Mouse (Mus musculus): ENCODE results near the gene Txn1. TPM values are rescaled to one million over a fixed set of nuclear protein-coding genes. Genes with fewer than 3 reads are reported as not detected.
A peak's percentile ranks its signal among the peaks of the same experiment; 100 is the strongest.

Txn1 gene
- polyA plus RNA-seq, 1 experiment from 2014 or later = 702 TPM

DNA sequence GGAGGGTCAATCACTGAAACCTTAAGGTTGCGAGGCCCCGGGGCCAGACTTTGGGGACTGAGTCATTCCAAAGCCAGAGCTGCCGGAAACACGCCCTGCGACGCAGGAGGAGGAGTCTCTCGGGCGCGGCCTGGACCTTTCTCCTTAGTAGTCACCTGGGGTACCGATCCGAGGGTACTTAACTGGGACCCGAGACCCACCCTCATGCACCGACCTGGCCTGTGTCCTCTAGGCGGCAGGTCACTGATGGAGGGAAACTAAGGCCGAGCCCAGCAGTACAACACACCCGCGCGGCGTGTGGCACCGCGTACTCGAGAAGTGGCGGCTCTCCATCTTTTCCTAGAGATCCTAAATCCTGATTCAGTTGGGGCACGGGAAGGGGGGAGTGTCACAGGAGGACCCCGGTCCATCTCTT lies 660 bp downstream of the Txn1 start:
- peak overlapping the region; percentile 97 for H3K27ac ChIP-seq (ENCODE audit: low read depth, low read length)
- H3K4me2 ChIP-seq (replicated peaks; ENCODE audit: low read depth) = peak overlapping the region; percentile 80
- peaks cover 28% of the 10 kb centered on the region for H3K4me1 ChIP-seq (replicated peaks; ENCODE audit: control insufficient read depth, insufficient read depth, low read length)
- H3K36me3 ChIP-seq (ENCODE audit: control insufficient read depth, insufficient read depth) = peaks cover 15% of the 10 kb centered on the region
- peak overlapping the region; percentile 94 for H3K4me3 ChIP-seq (ENCODE audit: low read depth, low read length)
- no peaks in the 10 kb centered on the region for H3K9me3 ChIP-seq (ENCODE audit: control insufficient read depth)
- peak; percentile 37 for TF ChIP-seq CTCF (IDR thresholded peaks at IDR 0.05; ENCODE audit: low read depth)
- peak overlapping the region; percentile 71 for H3K9ac ChIP-seq (ENCODE audit: low read depth, low read length)
- 0% methylated on average over 25 of the region's 25 CpGs for WGBS
- no peaks in the 10 kb centered on the region for H3K27me3 ChIP-seq (replicated peaks; ENCODE audit: control insufficient read depth, insufficient read depth, low read length)
- peak; percentile 2; the same call in 1 of the 2 replicates for ATAC-seq

DNA sequence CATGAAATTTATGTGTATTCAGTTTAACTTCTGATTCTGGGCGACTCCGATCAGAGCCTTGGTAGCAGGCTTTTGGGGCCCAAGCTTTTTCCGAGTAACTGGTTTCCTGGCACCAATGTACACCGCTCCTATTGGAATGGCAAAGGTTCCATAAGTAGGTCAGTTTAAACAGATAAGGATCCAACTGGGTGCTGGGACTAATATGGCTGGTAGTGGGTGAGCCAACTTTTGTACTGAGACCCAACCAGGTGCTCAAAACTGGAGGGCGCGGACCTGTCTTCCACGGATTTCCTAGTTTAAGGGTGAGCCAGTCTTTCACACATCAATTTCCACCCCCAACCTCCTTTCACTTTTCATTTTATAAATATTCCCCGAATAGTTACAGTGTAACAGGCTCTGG lies 1.2 kb downstream of the Txn1 start:
- Histone ChIP-seq H3K9me3 (ENCODE audit: control insufficient read depth) (no peaks in the 10 kb centered on the region), H3K4me3 (ENCODE audit: low read depth, low read length) (peak overlapping the region; percentile 94), H3K36me3 (ENCODE audit: control insufficient read depth, insufficient read depth) (peaks cover 21% of the 10 kb centered on the region), H3K27ac (ENCODE audit: low read depth, low read length) (peak overlapping the region; percentile 97), H3K9ac (ENCODE audit: low read depth, low read length) (peak overlapping the region; percentile 71), H3K27me3 (replicated peaks; ENCODE audit: control insufficient read depth, insufficient read depth, low read length) (no peaks in the 10 kb centered on the region), H3K4me2 (replicated peaks; ENCODE audit: low read depth) (peak overlapping the region; percentile 80), H3K4me1 (replicated peaks; ENCODE audit: control insufficient read depth, insufficient read depth, low read length) (peaks cover 28% of the 10 kb centered on the region)
- TF ChIP-seq CTCF (IDR thresholded peaks at IDR 0.05; ENCODE audit: low read depth) = no peak
- 39% methylated on average over 8 of the region's 8 CpGs for WGBS
- no peak for ATAC-seq

DNA sequence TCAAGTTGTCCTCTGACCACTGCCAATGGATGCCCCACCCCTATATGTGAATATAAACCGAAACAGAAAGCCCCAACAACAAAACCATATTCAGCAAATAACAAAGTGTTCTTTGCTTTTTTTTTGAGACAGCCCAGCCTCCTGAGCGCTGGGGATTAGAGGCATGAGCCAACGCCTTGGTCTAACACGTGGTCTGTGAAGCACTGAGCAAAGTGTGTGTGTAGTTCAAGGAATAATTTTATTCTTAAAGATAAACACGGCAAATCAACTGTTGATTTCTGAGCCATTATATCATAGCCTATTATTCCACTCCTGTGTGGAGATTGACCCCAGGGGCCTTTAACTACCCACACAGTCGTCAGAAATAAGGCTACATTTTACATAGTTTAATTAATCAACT lies 1.6 kb downstream of the Txn1 start:
- H3K4me2 ChIP-seq (replicated peaks; ENCODE audit: low read depth) = peak overlapping the region; percentile 80
- H3K9me3 ChIP-seq (ENCODE audit: control insufficient read depth) = no peaks in the 10 kb centered on the region
- H3K4me1 ChIP-seq (replicated peaks; ENCODE audit: control insufficient read depth, insufficient read depth, low read length) = peaks cover 28% of the 10 kb centered on the region
- peak overlapping the region; percentile 94 for H3K4me3 ChIP-seq (ENCODE audit: low read depth, low read length)
- no peaks in the 10 kb centered on the region for H3K27me3 ChIP-seq (replicated peaks; ENCODE audit: control insufficient read depth, insufficient read depth, low read length)
- no peak for ATAC-seq
- peak overlapping the region; percentile 71; the same call in 1 of the 2 replicates for H3K9ac ChIP-seq (ENCODE audit: low read depth, low read length)
- peaks cover 25% of the 10 kb centered on the region for H3K36me3 ChIP-seq (ENCODE audit: control insufficient read depth, insufficient read depth)
- 37% methylated on average over 6 of the region's 6 CpGs for WGBS
- H3K27ac ChIP-seq (ENCODE audit: low read depth, low read length) = peak overlapping the region; percentile 97
- no peak for TF ChIP-seq CTCF (IDR thresholded peaks at IDR 0.05; ENCODE audit: low read depth)

DNA sequence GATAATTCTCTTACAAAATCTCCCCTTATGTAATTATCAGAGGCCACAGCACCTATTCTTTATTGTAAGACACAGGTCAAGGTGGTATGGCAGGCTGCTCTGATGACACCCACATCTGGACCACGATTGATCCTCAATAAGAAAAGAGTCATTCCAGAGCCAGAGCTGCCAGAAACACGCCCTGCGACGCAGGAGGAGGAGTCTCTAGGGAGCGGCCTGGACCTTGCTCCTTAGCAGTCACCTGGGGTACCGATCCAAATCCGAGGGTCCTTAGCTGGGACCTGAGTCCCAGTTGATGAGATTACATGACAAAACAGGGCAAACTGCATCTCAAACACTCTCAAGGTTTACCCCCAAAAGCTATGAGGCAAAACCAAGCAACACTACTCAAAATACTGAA lies 2.4 kb downstream of the Txn1 start:
- H3K4me2 ChIP-seq (replicated peaks; ENCODE audit: low read depth) = peak overlapping the region; percentile 80
- no peaks in the 10 kb centered on the region for H3K9me3 ChIP-seq (ENCODE audit: control insufficient read depth)
- no peaks in the 10 kb centered on the region for H3K27me3 ChIP-seq (replicated peaks; ENCODE audit: control insufficient read depth, insufficient read depth, low read length)
- 39% methylated on average over 7 of the region's 7 CpGs for WGBS
- peaks cover 30% of the 10 kb centered on the region for H3K36me3 ChIP-seq (ENCODE audit: control insufficient read depth, insufficient read depth)
- ATAC-seq = no peak
- H3K4me1 ChIP-seq (replicated peaks; ENCODE audit: control insufficient read depth, insufficient read depth, low read length) = peaks cover 28% of the 10 kb centered on the region
- peak overlapping the region; percentile 97 for H3K27ac ChIP-seq (ENCODE audit: low read depth, low read length)
- no peak overlapping the region for H3K9ac ChIP-seq (ENCODE audit: low read depth, low read length)
- no peak for TF ChIP-seq CTCF (IDR thresholded peaks at IDR 0.05; ENCODE audit: low read depth)
- H3K4me3 ChIP-seq (ENCODE audit: low read depth, low read length) = peak overlapping the region; percentile 94

DNA sequence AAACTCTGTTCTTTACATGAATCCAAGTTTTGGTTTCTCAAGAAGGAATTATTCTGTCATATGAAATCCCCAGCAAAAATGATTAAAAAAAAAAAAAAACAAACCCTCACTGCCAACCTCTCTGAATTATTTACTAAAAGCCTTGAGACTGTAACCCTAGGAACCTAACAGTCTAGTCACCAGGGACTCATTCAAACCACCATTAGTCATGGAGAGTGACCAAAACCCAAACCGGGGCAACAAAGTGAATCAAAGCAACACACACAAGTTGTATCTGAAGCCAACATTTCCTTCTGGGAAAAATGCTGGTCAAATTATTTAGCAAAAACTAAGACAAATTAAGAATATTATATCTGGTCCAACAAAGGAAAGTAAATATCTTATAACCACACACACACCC lies 3.3 kb downstream of the Txn1 start:
- Histone ChIP-seq H3K36me3 (ENCODE audit: control insufficient read depth, insufficient read depth) (peaks cover 33% of the 10 kb centered on the region), H3K4me2 (replicated peaks; ENCODE audit: low read depth) (peak overlapping the region; percentile 39; the same call in 1 of the 2 replicates), H3K4me1 (replicated peaks; ENCODE audit: control insufficient read depth, insufficient read depth, low read length) (peaks cover 26% of the 10 kb centered on the region), H3K27ac (ENCODE audit: low read depth, low read length) (no peak overlapping the region), H3K27me3 (replicated peaks; ENCODE audit: control insufficient read depth, insufficient read depth, low read length) (no peaks in the 10 kb centered on the region), H3K9me3 (ENCODE audit: control insufficient read depth) (no peaks in the 10 kb centered on the region), H3K9ac (ENCODE audit: low read depth, low read length) (no peak overlapping the region), H3K4me3 (ENCODE audit: low read depth, low read length) (no peak overlapping the region)
- no peak for ATAC-seq
- WGBS = 81% methylated on average over 1 of the region's 1 CpGs
- no peak for TF ChIP-seq CTCF (IDR thresholded peaks at IDR 0.05; ENCODE audit: low read depth)

DNA sequence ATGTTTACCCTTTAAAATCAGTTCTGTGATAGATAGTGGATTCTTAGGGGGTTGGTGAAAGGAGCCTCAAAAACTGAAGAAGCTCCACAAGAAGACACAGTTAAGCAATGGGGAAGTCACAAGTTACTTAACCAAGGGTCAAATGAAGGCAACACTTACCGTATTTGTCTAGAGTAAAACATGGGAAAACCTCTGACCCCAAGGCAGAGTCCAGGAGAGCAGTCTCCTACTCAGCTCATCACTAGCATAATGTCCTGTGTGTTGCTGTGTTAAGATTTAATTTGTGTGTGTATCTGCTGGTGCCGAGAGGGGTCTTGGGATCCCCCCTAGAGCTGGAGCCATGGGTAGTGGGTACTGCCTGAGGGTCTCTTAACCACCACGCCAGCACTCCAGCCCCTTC lies 3.8 kb downstream of the Txn1 start:
- no peaks in the 10 kb centered on the region for H3K27me3 ChIP-seq (replicated peaks; ENCODE audit: control insufficient read depth, insufficient read depth, low read length)
- H3K4me2 ChIP-seq (replicated peaks; ENCODE audit: low read depth) = peak overlapping the region; percentile 39
- peak overlapping the region; percentile 46 for H3K27ac ChIP-seq (ENCODE audit: low read depth, low read length)
- 66% methylated on average over 3 of the region's 3 CpGs for WGBS
- H3K4me1 ChIP-seq (replicated peaks; ENCODE audit: control insufficient read depth, insufficient read depth, low read length) = peaks cover 27% of the 10 kb centered on the region
- no peaks in the 10 kb centered on the region for H3K9me3 ChIP-seq (ENCODE audit: control insufficient read depth)
- no peak for ATAC-seq
- peaks cover 33% of the 10 kb centered on the region for H3K36me3 ChIP-seq (ENCODE audit: control insufficient read depth, insufficient read depth)
- TF ChIP-seq CTCF (IDR thresholded peaks at IDR 0.05; ENCODE audit: low read depth) = no peak
- no peak overlapping the region for H3K9ac ChIP-seq (ENCODE audit: low read depth, low read length)
- H3K4me3 ChIP-seq (ENCODE audit: low read depth, low read length) = no peak overlapping the region

DNA sequence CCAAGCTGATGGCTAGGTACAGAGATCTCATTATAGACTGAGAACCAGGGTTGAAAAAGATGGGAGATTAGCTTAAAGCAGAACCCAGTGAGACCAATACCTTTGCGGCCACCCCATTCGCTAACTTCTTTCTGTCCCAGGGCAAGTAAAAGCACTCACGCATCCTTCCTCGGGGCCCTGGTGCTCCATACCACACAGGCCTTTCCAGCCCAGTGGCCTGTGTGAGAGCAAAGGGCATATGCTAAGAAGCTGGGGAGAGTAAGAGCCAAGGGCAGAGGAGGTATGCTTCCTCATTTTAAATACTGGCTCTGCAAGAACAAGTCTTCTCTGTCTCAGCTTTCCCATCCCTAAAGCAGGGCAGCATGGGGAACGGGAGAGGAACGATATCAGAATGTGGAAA lies 6.3 kb downstream of the Txn1 start:
- 79% methylated on average over 6 of the region's 6 CpGs for WGBS
- no peak for TF ChIP-seq CTCF (IDR thresholded peaks at IDR 0.05; ENCODE audit: low read depth)
- no peak overlapping the region for H3K4me2 ChIP-seq (replicated peaks; ENCODE audit: low read depth)
- no peak for ATAC-seq
- no peaks in the 10 kb centered on the region for H3K27me3 ChIP-seq (replicated peaks; ENCODE audit: control insufficient read depth, insufficient read depth, low read length)
- no peak overlapping the region for H3K4me3 ChIP-seq (ENCODE audit: low read depth, low read length)
- no peaks in the 10 kb centered on the region for H3K9me3 ChIP-seq (ENCODE audit: control insufficient read depth)
- H3K36me3 ChIP-seq (ENCODE audit: control insufficient read depth, insufficient read depth) = peaks cover 50% of the 10 kb centered on the region
- H3K9ac ChIP-seq (ENCODE audit: low read depth, low read length) = no peak overlapping the region
- H3K27ac ChIP-seq (ENCODE audit: low read depth, low read length) = 0 out of 2 replicates have a peak overlapping the region, but pooled peaks have one; percentile 6
- peaks cover 25% of the 10 kb centered on the region for H3K4me1 ChIP-seq (replicated peaks; ENCODE audit: control insufficient read depth, insufficient read depth, low read length)
